Mouse (Mus musculus): Measurements from ENCODE around the gene Adgrg6. TPM values are rescaled to one million over a fixed set of nuclear protein-coding genes. Genes with fewer than 3 reads are reported as not detected.
A peak's percentile ranks its signal among the peaks of the same experiment; 100 is the strongest.

Adgrg6 gene
- total and polyA plus RNA-seq, 2 experiments, result 0.44 to 1.4 TPM

GRCm38 (mm10) chr10:14571143-14571542 is 25.7 kb upstream of the Adgrg6 start:
- H3K4me1 ChIP-seq (ENCODE audit: control insufficient read depth, insufficient read depth, low read length), result no peaks in the 10 kb centered on the region
- no peak overlapping the region for H3K4me3 ChIP-seq (ENCODE audit: insufficient read depth, low read depth, low read length)
- no peaks in the 10 kb centered on the region for H3K36me3 ChIP-seq (ENCODE audit: control insufficient read depth, insufficient read depth, low read length)
- no peaks in the 10 kb centered on the region for H3K27me3 ChIP-seq (ENCODE audit: control insufficient read depth, insufficient read depth, low read length)
- no peak for DNase-seq (ENCODE audit: extremely low read depth, low read depth, low spot score)
- no peaks in the 10 kb centered on the region for H3K79me2 ChIP-seq (ENCODE audit: control insufficient read depth, insufficient read depth, low read length)
- no peak overlapping the region for H3K27ac ChIP-seq (replicated peaks; ENCODE audit: insufficient read depth, low read depth, low read length)
- no peak overlapping the region for H3K9ac ChIP-seq (ENCODE audit: low read depth, low read length)
- no peak for TF ChIP-seq POLR2A (IDR thresholded peaks at IDR 0.05; ENCODE audit: extremely low read depth, insufficient read depth, low read length)
- no peak for TF ChIP-seq CTCF (IDR thresholded peaks at IDR 0.05; ENCODE audit: low read depth, low read length)

GRCm38 (mm10) chr10:14570616-14571015 is 25.2 kb upstream of the Adgrg6 start:
- H3K27me3 ChIP-seq (ENCODE audit: control insufficient read depth, insufficient read depth, low read length), result no peaks in the 10 kb centered on the region
- DNase-seq (ENCODE audit: extremely low read depth, low read depth, low spot score), result no peak
- no peak overlapping the region for H3K4me3 ChIP-seq (ENCODE audit: insufficient read depth, low read depth, low read length)
- no peaks in the 10 kb centered on the region for H3K36me3 ChIP-seq (ENCODE audit: control insufficient read depth, insufficient read depth, low read length)
- WGBS, result 21% methylated on average over 2 of the region's 2 CpGs
- H3K4me1 ChIP-seq (ENCODE audit: control insufficient read depth, insufficient read depth, low read length), result no peaks in the 10 kb centered on the region
- H3K79me2 ChIP-seq (ENCODE audit: control insufficient read depth, insufficient read depth, low read length), result no peaks in the 10 kb centered on the region
- no peak for TF ChIP-seq POLR2A (IDR thresholded peaks at IDR 0.05; ENCODE audit: extremely low read depth, insufficient read depth, low read length)
- TF ChIP-seq CTCF (IDR thresholded peaks at IDR 0.05; ENCODE audit: low read depth, low read length), result no peak
- H3K27ac ChIP-seq (replicated peaks; ENCODE audit: insufficient read depth, low read depth, low read length), result no peak overlapping the region
- no peak overlapping the region for H3K9ac ChIP-seq (ENCODE audit: low read depth, low read length)

- Histone ChIP-seq H3K36me3 (ENCODE audit: control insufficient read depth, insufficient read depth, low read length) (no peaks in the 10 kb centered on the region), H3K9ac (ENCODE audit: low read depth, low read length) (no peak overlapping the region), H3K27ac (replicated peaks; ENCODE audit: insufficient read depth, low read depth, low read length) (no peak overlapping the region), H3K4me3 (ENCODE audit: insufficient read depth, low read depth, low read length) (no peak overlapping the region), H3K4me1 (ENCODE audit: control insufficient read depth, insufficient read depth, low read length) (no peaks in the 10 kb centered on the region; the same call in 1 of the 2 replicates), H3K27me3 (ENCODE audit: control insufficient read depth, insufficient read depth, low read length) (peaks cover 7% of the 10 kb centered on the region), H3K79me2 (ENCODE audit: control insufficient read depth, insufficient read depth, low read length) (no peaks in the 10 kb centered on the region)
- TF ChIP-seq CTCF (IDR thresholded peaks at IDR 0.05; ENCODE audit: low read depth, low read length), result no peak
- no peak for TF ChIP-seq POLR2A (IDR thresholded peaks at IDR 0.05; ENCODE audit: extremely low read depth, insufficient read depth, low read length)
- WGBS, result 41% methylated on average over 7 of the region's 7 CpGs
- no peak for DNase-seq (ENCODE audit: extremely low read depth, low read depth, low spot score)
Measured at GRCm38 (mm10) chr10:14546111-14546551, 672 bp upstream of the Adgrg6 start.

GRCm38 (mm10) chr10:14544608-14544940 is 885 bp downstream of the Adgrg6 start:
- DNase-seq (ENCODE audit: extremely low read depth, low read depth, low spot score), result no peak
- Histone ChIP-seq H3K79me2 (ENCODE audit: control insufficient read depth, insufficient read depth, low read length) (no peaks in the 10 kb centered on the region), H3K9ac (ENCODE audit: low read depth, low read length) (peak overlapping the region; percentile 47), H3K27ac (replicated peaks; ENCODE audit: insufficient read depth, low read depth, low read length) (no peak overlapping the region), H3K27me3 (ENCODE audit: control insufficient read depth, insufficient read depth, low read length) (peaks cover 7% of the 10 kb centered on the region), H3K4me1 (ENCODE audit: control insufficient read depth, insufficient read depth, low read length) (no peaks in the 10 kb centered on the region; the same call in 1 of the 2 replicates), H3K36me3 (ENCODE audit: control insufficient read depth, insufficient read depth, low read length) (no peaks in the 10 kb centered on the region), H3K4me3 (ENCODE audit: insufficient read depth, low read depth, low read length) (peak overlapping the region; percentile 68)
- TF ChIP-seq POLR2A (IDR thresholded peaks at IDR 0.05; ENCODE audit: extremely low read depth, insufficient read depth, low read length) (no peak), CTCF (IDR thresholded peaks at IDR 0.05; ENCODE audit: low read depth, low read length) (no peak)
- WGBS, result 10% methylated on average over 9 of the region's 9 CpGs

GRCm38 (mm10) chr10:14543511-14544067 is 1.9 kb downstream of the Adgrg6 start:
- 59% methylated on average over 8 of the region's 8 CpGs for WGBS
- Histone ChIP-seq H3K79me2 (ENCODE audit: control insufficient read depth, insufficient read depth, low read length) (no peaks in the 10 kb centered on the region), H3K9ac (ENCODE audit: low read depth, low read length) (no peak overlapping the region), H3K27me3 (ENCODE audit: control insufficient read depth, insufficient read depth, low read length) (peaks cover 7% of the 10 kb centered on the region), H3K4me1 (ENCODE audit: control insufficient read depth, insufficient read depth, low read length) (no peaks in the 10 kb centered on the region; the same call in 1 of the 2 replicates), H3K4me3 (ENCODE audit: insufficient read depth, low read depth, low read length) (no peak overlapping the region), H3K36me3 (ENCODE audit: control insufficient read depth, insufficient read depth, low read length) (no peaks in the 10 kb centered on the region), H3K27ac (replicated peaks; ENCODE audit: insufficient read depth, low read depth, low read length) (no peak overlapping the region)
- no peak for DNase-seq (ENCODE audit: extremely low read depth, low read depth, low spot score)
- TF ChIP-seq CTCF (IDR thresholded peaks at IDR 0.05; ENCODE audit: low read depth, low read length) (no peak), POLR2A (IDR thresholded peaks at IDR 0.05; ENCODE audit: extremely low read depth, insufficient read depth, low read length) (no peak)

GRCm38 (mm10) chr10:14537102-14537501 is 8.4 kb downstream of the Adgrg6 start:
- no peak for TF ChIP-seq CTCF (IDR thresholded peaks at IDR 0.05; ENCODE audit: low read depth, low read length)
- TF ChIP-seq POLR2A (IDR thresholded peaks at IDR 0.05; ENCODE audit: extremely low read depth, insufficient read depth, low read length), result no peak
- H3K27me3 ChIP-seq (ENCODE audit: control insufficient read depth, insufficient read depth, low read length), result no peaks in the 10 kb centered on the region
- no peaks in the 10 kb centered on the region for H3K4me1 ChIP-seq (ENCODE audit: control insufficient read depth, insufficient read depth, low read length)
- no peak overlapping the region for H3K9ac ChIP-seq (ENCODE audit: low read depth, low read length)
- no peak for DNase-seq (ENCODE audit: extremely low read depth, low read depth, low spot score)
- H3K79me2 ChIP-seq (ENCODE audit: control insufficient read depth, insufficient read depth, low read length), result no peaks in the 10 kb centered on the region
- H3K27ac ChIP-seq (replicated peaks; ENCODE audit: insufficient read depth, low read depth, low read length), result no peak overlapping the region
- H3K36me3 ChIP-seq (ENCODE audit: control insufficient read depth, insufficient read depth, low read length), result no peaks in the 10 kb centered on the region
- H3K4me3 ChIP-seq (ENCODE audit: insufficient read depth, low read depth, low read length), result no peak overlapping the region
- 81% methylated on average over 3 of the region's 3 CpGs for WGBS

All from liver, adult 2 months (tissue).